Mouse (Mus musculus) heart, embryonic 12.5 days (tissue): ENCODE data around the gene 1110059G10Rik. TPM values are rescaled to one million over a fixed set of nuclear protein-coding genes. Genes with fewer than 3 reads are reported as not detected.
A peak's percentile ranks its signal among the peaks of the same experiment; 100 is the strongest.

ENCODE experiments used
- ATAC-seq: fragments of 200-750 bp; cut with Nextera tagmentation; 2 replicates; pipeline ENCODE4 v1.8.0; 2017; ENCODE audit warnings: moderate TSS enrichment, moderate library complexity; ENCODE audit not compliant: insufficient number of reproducible peaks, low FRiP score
- H3K27ac ChIP-seq: fragments of 300-500 bp; sonication (generic); 2 replicates; pipeline ENCODE4 v1.5.1; 2016; ENCODE audit warnings: mild to moderate bottlenecking, moderate library complexity; ENCODE audit not compliant: poor library complexity, severe bottlenecking
- H3K27me3 ChIP-seq: fragments of 300-500 bp; sonication (generic); replicated peaks from 2 replicates; pipeline ENCODE4 v1.6.1; 2016; ENCODE audit warnings: mild to moderate bottlenecking, moderate library complexity
- H3K36me3 ChIP-seq: fragments of 300-500 bp; sonication (generic); 2 replicates; pipeline ENCODE4 v1.6.1; 2016; ENCODE audit warnings: mild to moderate bottlenecking, moderate library complexity
- H3K4me1 ChIP-seq: fragments of 300-500 bp; sonication (generic); replicated peaks from 2 replicates; pipeline ENCODE4 v1.6.1; 2016; ENCODE audit warnings: mild to moderate bottlenecking
- H3K4me2 ChIP-seq: fragments of 300-500 bp; sonication (generic); 2 replicates; pipeline ENCODE4 v1.6.1; 2016; ENCODE audit warnings: mild to moderate bottlenecking, moderate library complexity
- H3K4me3 ChIP-seq: fragments of 300-500 bp; sonication (generic); 2 replicates; pipeline ENCODE4 v1.5.1; 2016; ENCODE audit warnings: mild to moderate bottlenecking
- H3K9ac ChIP-seq: fragments of 300-500 bp; sonication (generic); 2 replicates; pipeline ENCODE4 v1.6.1; 2016; ENCODE audit warnings: mild to moderate bottlenecking, moderate library complexity
- H3K9me3 ChIP-seq: fragments of 300-500 bp; sonication (generic); replicated peaks from 2 replicates; pipeline ENCODE4 v1.6.1; 2016; ENCODE audit warnings: mild to moderate bottlenecking, moderate library complexity
- WGBS: fragments of 180-500 bp; shearing (Covaris S2); methylation state at CpG from one replicate; pipeline ENCODE4 v1.1.7; 2016; 5-methylcytosine and 5-hydroxymethylcytosine counted together
- polyA plus RNA-seq: library from polyadenylated mRNA; unstranded; fragments of >200 nt; fragmentation: Nextera tagmentation; extraction: Ambion mirVana; gene quantifications from 2 replicates; pipeline ENCODE4 v1.2.1, GENCODE M21; 2016

1110059G10Rik gene
- 21.8 and 23.2 TPM in 2 replicates for polyA plus RNA-seq

- Histone ChIP-seq H3K4me2 (peak within 1 kb of the TSS; percentile 83), H3K27ac (peak within 1 kb of the TSS; percentile 71), H3K4me1 (peaks cover 4% of the 10 kb centered on the region; the same call in 1 of the 2 replicates), H3K27me3 (no peaks in the 10 kb centered on the region), H3K9ac (peak within 1 kb of the TSS; percentile 90), H3K4me3 (peak within 1 kb of the TSS; percentile 96), H3K9me3 (no peaks in the 10 kb centered on the region), H3K36me3 (peaks cover 10% of the 10 kb centered on the region)
- WGBS: under 1% methylated on average over 64 of the region's 64 CpGs
- peak; percentile 97 for ATAC-seq
Measured at GRCm38 (mm10) chr9:122950643-122951475, at the start of gene 1110059G10Rik, which contains the start of gene Kif15. Gene 1110059G10Rik (minus strand): TSS chr9:122951000. Gene Kif15 (plus strand): TSS chr9:122951046.

GRCm38 (mm10) chr9:122999193-122999586 is 48.4 kb upstream of the 1110059G10Rik start:
- no peaks in the 10 kb centered on the region for H3K9me3 ChIP-seq
- no peak overlapping the region for H3K27ac ChIP-seq
- no peak overlapping the region for H3K4me3 ChIP-seq
- no peak for ATAC-seq
- H3K36me3 ChIP-seq: peaks cover 75% of the 10 kb centered on the region
- H3K4me2 ChIP-seq: no peak overlapping the region
- H3K4me1 ChIP-seq: no peaks in the 10 kb centered on the region
- H3K9ac ChIP-seq: no peak overlapping the region
- no peaks in the 10 kb centered on the region for H3K27me3 ChIP-seq
- WGBS: 95% methylated on average over 4 of the region's 4 CpGs

- Histone ChIP-seq H3K27me3 (no peaks in the 10 kb centered on the region), H3K9me3 (no peaks in the 10 kb centered on the region), H3K27ac (no peak overlapping the region), H3K9ac (no peak overlapping the region), H3K4me1 (no peaks in the 10 kb centered on the region), H3K36me3 (peaks cover 72% of the 10 kb centered on the region), H3K4me3 (no peak overlapping the region), H3K4me2 (no peak overlapping the region)
- no peak for ATAC-seq
- WGBS: 91% methylated on average over 10 of the region's 10 CpGs
Measured at GRCm38 (mm10) chr9:122998406-122999192, 47.8 kb upstream of the 1110059G10Rik start.

GRCm38 (mm10) chr9:122928915-122929314 is 21.9 kb downstream of the 1110059G10Rik start:
- Histone ChIP-seq H3K36me3 (peaks cover 72% of the 10 kb centered on the region), H3K4me3 (no peak overlapping the region), H3K27me3 (no peaks in the 10 kb centered on the region), H3K27ac (no peak overlapping the region), H3K4me2 (no peak overlapping the region), H3K9ac (no peak overlapping the region), H3K9me3 (peaks cover 15% of the 10 kb centered on the region), H3K4me1 (peaks cover under 1% of the 10 kb centered on the region)
- no peak for ATAC-seq
- WGBS: 77% methylated on average over 3 of the region's 3 CpGs

- ATAC-seq: peak; percentile 92
- WGBS: under 1% methylated on average over 43 of the region's 43 CpGs
- no peaks in the 10 kb centered on the region for H3K9me3 ChIP-seq
- peaks cover 32% of the 10 kb centered on the region for H3K36me3 ChIP-seq
- peak within 1 kb of the TSS; percentile 83 for H3K4me3 ChIP-seq
- H3K9ac ChIP-seq: peak within 1 kb of the TSS; percentile 91
- H3K27me3 ChIP-seq: peaks cover 2% of the 10 kb centered on the region; the same call in 1 of the 2 replicates
- peaks cover 3% of the 10 kb centered on the region for H3K4me1 ChIP-seq
- peak within 1 kb of the TSS; percentile 68 for H3K4me2 ChIP-seq
- H3K27ac ChIP-seq: peak within 1 kb of the TSS; percentile 22
Measured at GRCm38 (mm10) chr9:122922936-122923381, 27.8 kb downstream of the 1110059G10Rik start, which contains the start of gene Zfp105. Gene Zfp105 (plus strand): TSS chr9:122923072.

- Histone ChIP-seq H3K27ac (no peak overlapping the region), H3K36me3 (peaks cover 27% of the 10 kb centered on the region), H3K4me2 (peak overlapping the region; percentile 68), H3K9me3 (no peaks in the 10 kb centered on the region), H3K4me1 (peaks cover 3% of the 10 kb centered on the region), H3K27me3 (peaks cover 2% of the 10 kb centered on the region; the same call in 1 of the 2 replicates), H3K9ac (no peak overlapping the region), H3K4me3 (peak overlapping the region; percentile 83)
- no peak for ATAC-seq
- 17% methylated on average over 3 of the region's 3 CpGs for WGBS
Measured at GRCm38 (mm10) chr9:122922436-122922835, 28.4 kb downstream of the 1110059G10Rik start.

GRCm38 (mm10) chr9:122902717-122903535 is 47.9 kb downstream of the 1110059G10Rik start:
- no peak overlapping the region for H3K27ac ChIP-seq
- no peaks in the 10 kb centered on the region for H3K27me3 ChIP-seq
- peak; percentile 88 for ATAC-seq
- peak overlapping the region; percentile 77 for H3K4me2 ChIP-seq
- H3K4me1 ChIP-seq: no peaks in the 10 kb centered on the region
- H3K4me3 ChIP-seq: peak overlapping the region; percentile 60
- WGBS: 15% methylated on average over 32 of the region's 32 CpGs
- peak overlapping the region; percentile 69 for H3K9ac ChIP-seq
- H3K36me3 ChIP-seq: peaks cover 9% of the 10 kb centered on the region
- H3K9me3 ChIP-seq: peaks cover 6% of the 10 kb centered on the region

- Histone ChIP-seq H3K4me1 (no peaks in the 10 kb centered on the region), H3K27ac (no peak overlapping the region), H3K4me3 (no peak overlapping the region), H3K27me3 (no peaks in the 10 kb centered on the region), H3K9me3 (peaks cover under 1% of the 10 kb centered on the region; the same call in 1 of the 2 replicates), H3K4me2 (no peak overlapping the region), H3K9ac (no peak overlapping the region), H3K36me3 (peaks cover under 1% of the 10 kb centered on the region; the same call in 1 of the 2 replicates)
- no peak for ATAC-seq
- WGBS: 76% methylated on average over 2 of the region's 2 CpGs
Measured at GRCm38 (mm10) chr9:122901047-122901446, 49.8 kb downstream of the 1110059G10Rik start.
